Mouse (Mus musculus): ENCODE data around the gene Eif4b.

Eif4b gene

DNA sequence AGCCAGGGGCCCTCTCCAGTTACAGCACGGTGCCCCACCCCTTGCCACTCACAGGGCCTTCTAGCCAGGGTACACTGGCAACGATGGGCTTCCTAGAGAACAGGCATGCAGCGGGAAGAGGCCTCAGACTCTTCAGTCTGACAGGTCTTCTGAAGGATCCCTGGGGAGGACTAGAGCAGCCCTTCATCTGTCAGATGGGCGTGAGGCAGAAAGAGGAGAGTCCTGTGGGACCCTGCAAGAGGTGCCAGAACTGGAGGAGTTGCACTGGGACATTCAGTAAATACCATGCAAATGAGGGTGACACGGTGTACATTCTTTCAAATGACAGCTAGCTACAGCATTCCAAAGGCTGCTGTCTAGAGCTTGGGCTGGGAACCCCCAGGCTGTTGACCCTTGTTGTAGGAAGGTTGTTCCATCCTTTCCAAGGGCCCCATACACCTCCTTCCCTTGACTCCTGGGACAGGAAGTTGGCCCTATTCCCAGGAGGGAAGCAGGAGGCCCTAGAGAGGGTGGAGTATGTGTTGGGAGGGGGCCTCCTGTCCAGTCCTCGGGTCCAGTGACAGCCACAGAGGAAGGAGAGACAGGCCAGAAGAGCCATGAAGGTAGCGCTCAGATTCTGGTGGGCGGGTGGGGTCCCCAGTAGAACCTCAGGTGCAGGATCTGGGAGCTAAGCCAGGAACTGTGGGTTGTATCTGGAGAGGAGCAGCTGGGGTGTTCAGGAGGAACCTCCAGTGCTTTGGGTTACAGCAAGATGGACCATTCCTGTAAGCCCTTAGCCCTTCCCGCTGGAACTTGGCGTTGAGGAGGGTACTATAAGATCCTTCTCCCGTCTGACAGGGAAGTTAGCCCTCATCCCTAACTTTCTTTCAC, 28.3 kb downstream of the Eif4b start:
- no peak for DNase-seq (ENCODE audit: low spot score in 2 of 2)

DNA sequence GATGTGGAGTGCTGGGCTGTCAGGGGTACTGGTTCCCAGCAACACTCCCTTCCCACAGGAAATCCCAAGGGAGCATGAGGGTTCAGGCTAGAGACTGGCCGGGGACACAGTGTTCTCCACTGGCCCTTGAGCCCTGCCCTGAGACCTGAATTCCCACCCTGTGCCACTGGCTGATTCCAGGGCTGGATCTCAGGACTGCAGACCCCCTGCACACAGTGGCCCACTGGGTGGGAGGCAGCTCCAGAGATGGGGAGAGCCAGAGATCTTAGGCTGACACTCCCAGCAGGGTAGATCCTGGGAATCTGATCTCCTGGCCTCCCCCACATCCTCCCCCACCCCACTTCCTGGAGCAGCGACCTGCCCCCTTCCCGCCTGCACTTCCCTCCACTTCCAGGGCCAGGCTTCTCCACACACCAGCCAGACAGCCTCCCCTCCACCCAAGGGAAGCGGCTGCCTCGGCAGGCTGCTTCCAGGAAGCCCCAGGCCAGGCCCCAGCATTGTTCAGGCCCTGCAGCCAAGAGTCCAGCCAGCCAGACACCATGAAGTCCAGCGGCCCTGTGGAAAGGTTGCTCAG, 29.1 kb downstream of the Eif4b start:
- no peak for DNase-seq (ENCODE audit: low spot score in 2 of 2)

DNA sequence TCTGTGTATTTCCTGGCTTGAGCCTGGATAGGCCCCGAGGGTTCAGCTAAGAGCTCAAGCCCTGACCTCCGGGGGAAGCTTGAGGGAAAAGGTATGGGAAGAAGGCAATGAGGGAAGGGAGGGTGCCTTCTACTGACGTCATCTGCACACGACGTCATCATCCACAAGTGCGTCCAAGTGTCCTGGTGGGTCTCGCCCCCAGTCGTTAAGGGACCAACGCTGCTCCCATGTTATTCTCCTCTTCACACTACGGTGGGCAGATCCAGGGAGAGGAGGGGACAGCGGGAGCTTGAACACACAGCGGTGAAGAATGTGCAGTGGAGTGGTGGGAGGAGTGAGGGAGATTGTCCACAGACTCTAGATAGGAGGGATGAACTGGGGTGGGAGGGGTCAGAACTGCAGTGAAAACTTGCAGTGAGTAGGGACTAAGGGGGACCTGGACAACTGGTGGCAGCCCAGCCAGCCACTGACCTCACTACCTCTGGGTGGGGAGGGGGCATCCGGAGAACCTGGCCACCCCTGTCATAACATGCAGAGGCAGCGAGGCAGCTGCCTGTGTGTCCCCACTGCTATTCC, 29.9 kb downstream of the Eif4b start:
- DNase-seq (ENCODE audit: low spot score in 2 of 2): no peak

DNA sequence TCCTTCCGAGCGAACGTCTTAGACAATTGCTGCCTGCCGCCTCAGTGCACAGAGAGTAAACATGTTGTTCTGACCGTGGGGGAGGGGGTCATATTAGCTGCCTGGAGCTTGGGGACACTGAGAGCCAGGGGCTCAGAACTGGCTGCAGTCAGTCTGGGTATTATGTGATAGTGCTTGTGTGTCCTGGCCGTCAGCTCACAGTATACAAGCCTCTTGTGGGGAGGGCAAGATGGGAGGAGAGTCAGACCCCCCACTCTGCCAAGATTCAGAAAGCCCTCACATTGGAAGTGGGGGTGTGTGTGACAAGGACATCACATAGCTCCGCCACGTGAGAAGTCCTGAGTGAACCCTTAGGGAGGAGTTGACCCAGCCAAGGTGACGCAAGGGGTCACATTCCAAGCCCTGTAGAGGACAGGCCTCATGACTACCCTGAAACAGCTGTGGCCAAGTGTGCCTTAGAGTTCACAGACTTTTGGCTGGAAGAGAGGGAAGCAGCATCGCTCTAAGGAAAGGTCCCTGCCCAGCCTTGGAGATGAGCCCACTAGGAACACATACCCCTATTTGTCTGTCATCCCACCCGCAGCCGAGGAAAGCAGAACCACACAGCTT, 30.5 kb downstream of the Eif4b start:
- DNase-seq (ENCODE audit: low spot score in 2 of 2): no peak

DNA sequence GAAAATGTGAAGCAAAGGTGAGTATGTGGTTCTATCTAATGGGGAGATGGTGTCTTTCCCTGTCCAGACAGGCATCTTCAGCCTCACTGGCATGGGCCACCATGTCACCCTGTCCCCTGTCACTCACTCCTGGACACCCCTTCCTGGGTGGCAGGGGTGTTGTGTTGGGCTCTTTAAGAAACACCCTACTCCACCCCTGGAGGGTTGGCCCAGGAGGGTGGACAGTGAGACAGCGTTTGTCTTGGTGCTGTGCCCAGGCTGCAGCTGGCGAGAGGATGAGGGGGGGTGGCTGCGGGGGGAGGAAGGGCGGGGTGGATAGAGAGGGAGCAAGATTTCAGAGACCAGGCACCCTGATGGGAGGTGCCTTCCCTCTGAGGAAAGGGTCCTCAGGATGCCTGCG, 31.8 kb downstream of the Eif4b start:
- no peak for DNase-seq (ENCODE audit: low spot score in 2 of 2)

DNA sequence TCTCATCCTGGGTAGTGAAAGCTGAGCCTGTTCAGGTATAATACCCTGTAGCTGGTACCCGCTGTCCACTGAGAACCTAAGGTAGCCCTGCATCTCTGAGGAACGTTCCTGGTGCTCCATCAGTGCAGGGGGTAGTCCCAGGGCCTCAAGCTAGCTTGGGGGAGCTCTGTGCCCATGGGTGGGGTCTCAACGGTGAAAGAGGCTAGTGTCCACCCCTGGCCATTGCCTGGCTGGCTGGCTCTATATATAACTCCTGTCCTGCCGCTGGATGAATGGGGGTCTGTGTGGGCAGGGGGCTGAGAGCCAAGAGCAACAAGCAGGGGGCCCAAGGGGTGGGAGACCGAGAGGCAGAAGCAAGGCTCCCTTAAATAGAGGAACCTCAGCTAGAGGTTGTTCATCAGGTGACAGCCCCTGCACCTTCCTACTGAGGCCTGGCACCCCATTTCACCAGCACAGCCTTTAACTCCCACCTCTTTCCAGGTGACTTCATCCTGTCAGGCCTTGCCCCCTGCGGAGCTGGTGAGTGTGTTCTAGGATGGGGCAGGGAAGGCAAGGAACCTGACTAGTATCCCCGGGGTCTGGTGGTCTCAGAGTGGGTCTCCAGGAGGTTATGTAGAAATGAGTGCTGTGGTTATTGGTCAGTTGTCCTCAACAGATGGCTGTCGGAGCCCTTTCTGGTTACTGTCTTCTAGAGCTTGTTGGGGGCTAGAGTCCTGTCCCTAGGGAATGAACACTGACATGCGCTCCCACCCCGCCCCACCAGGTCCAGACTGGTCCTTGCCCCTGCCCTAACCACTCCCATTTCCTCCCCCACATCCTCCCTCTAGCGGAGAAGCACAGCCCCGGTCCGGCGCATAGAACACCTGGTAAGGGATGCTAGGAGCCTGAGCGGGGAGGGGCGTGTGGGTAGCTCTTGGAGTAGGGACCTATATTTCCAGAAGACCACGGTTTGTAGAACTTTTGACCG, 32.5 kb downstream of the Eif4b start:
- DNase-seq (ENCODE audit: low spot score in 2 of 2): peak; percentile 36 to 45

DNA sequence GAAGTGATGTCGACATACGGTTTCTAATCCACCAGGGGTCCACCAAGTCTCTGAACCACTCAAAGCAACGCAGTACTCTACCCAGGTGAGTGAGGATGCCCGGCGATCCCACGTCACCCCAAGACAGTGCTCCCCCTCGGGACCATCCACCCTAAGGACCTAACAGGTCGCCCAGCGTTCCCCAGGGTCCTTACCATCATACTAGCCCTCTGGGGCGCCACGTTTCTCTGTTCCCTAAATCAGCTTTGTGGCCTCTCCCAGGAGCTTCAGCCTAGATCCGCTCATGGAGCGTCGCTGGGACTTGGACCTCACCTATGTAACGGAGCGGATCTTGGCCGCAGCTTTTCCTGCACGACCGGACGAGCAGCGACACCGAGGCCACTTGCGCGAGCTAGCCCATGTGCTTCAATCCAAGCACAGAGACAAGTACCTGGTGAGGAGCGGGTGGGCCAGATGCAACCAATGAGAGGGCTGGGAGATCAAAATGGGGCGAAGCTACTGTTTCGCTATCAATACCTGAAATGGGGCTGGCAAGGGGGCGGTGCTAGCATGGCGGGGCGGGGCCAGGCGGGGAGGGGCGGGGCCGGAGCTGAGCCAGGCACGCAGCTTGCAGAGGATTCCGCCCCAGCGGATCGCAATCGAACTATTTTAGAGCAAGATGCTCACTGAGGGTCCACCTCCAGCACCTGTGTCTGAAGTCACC, 33.3 kb downstream of the Eif4b start:
- DNase-seq (ENCODE audit: low spot score in 2 of 2): no peak

DNA sequence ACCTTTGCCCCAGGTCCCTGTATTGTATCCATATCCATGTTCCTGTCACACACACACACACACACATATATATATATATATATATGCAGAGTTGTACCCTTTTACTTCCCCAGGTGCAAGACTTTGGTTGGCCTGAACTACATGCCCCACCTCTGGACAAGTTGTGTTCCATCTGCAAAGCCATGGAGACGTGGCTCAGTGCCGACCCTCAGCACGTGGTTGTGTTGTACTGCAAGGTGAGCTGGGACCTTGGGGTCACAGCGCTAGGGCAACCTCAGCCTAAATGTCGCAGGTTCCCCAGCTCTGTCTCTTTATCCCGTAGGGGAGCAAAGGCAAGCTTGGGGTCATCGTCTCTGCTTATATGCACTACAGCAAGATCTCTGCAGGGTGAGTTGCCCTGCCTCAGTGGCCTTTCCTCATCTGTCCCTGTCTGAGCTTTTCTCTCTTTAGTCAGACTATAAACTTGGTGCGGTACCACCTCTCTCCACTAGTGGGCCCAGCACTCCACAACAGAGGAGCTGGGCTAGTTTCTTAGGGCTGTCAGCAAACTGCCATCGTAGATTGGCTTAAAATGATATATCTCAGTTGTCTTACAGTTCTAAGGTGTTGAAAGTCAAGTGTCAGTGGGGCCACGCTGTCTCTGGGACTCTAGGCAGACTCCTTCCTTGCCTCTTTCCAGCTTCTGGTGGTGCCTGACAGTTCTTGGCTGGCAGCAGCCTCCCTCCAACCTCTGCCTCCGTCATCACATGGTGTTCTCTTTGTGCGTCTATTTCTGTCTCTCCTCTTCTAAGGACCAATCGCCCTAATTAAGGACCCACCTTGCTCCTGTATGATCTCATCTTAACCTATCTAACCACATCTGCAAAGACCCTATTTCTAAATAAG, 34.4 kb downstream of the Eif4b start:
- DNase-seq (ENCODE audit: low spot score in 2 of 2): peak; percentile 46 to 72

DNA sequence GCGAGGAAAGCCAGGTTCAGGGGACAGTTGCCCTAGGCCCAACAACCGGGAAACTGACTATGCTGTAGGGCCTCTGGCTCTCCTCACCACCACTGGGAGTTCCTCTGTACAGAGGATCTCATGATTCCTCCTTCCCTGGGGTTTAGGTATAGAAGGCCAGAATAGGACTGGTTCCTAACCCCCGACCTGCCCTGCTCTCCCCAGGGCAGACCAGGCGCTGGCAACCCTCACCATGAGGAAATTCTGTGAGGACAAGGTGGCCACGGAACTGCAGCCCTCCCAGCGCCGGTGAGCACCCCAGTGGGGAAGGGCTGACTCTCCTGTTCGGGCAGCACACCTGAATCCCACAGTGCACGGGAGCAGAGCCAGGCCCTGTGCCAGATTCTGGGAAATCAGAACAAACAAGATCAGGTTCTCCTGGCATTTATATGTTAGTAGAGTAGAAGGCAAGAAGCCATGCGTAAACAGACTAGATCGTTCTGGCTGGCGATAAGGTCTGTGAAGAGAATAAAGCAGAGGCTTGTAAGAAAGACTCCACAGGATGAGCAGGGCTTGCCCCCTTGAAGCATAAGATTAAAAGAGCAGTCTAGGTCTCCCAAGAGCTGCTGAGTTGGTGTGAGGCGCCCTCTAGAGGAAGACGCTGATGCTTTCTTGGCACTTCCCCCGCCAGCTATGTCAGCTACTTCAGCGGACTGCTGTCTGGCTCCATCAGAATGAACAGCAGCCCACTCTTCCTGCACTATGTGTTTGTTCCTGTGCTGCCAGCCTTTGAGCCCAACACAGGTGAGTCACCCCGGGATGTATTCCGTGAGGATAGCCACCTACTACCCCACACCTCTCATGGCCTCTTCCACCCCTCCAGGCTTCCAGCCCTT, 35.3 kb downstream of the Eif4b start:
- DNase-seq (ENCODE audit: low spot score in 2 of 2): peak; percentile 61 to 80

DNA sequence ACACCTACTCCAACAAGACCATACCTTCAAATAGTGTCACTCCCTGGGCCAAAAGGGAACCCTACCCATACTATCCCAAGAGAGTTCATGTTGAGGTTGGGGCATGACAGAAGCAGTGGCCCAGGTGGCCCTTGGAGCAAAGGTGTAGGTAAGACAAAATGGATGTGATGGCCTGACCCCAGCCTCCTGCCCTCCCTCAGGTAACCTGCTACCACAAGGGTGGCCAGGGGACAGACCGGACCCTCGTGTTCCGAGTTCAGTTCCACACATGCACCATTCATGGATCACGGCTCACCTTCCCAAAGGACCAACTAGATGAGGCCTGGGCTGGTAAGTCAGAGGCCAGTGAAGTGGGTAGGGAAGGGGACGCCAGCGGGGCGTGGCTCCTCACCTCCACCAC, 36.7 kb downstream of the Eif4b start:
- DNase-seq (ENCODE audit: low spot score in 2 of 2): no peak

DNA sequence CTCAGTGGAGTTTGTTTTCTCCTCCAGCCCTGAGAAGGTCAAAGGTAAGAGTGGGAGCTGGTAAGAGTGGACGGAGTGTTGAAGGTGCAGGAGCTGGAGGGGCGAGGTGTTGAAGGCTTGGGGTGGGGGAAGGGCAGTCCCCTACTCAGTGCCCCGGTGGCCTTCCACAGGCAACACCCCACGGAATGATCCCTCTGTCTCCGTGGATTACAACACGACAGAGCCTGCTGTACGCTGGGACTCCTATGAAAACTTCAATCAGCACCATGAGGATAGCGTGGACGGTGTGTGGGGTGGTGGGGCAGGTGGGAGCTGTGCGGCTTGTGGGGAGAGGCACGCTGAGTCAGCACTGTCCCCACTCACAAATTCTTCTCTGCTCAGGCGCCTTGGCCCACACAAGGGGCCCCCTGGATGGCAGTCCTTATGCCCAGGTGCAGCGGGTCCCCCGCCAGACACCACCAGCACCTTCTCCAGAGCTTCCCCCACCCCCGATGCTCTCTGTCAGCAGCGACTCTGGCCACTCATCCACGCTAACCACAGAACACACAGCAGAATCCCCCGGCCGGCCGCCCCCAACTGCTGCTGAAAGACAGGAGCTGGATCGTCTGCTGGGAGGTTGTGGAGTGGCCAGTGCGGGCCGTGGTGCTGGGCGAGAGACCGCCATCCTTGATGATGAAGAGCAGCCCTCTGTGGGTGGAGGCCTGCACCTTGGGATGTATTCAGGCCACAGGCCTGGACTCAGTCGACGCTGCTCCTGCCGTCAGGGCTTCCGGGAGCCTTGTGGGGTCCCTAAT, 37.3 kb downstream of the Eif4b start:
- no peak for DNase-seq (ENCODE audit: low spot score in 2 of 2)

DNA sequence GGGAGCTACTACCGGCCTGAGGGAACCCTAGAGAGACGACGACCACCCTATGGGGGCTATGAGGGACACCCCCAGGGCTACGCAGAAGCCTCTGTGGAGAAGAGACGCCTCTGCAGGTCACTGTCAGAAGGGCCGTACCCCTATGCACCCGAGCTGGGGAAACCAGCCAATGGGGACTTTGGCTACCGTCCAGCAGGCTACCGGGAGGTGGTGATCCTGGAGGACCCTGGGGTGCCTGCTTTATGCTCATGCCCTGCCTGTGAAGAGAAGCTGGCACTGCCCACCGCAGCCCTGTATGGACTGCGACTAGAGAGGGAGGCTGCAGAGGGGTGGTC, 37.9 kb downstream of the Eif4b start:
- DNase-seq (ENCODE audit: low spot score in 2 of 2): no peak

DNA sequence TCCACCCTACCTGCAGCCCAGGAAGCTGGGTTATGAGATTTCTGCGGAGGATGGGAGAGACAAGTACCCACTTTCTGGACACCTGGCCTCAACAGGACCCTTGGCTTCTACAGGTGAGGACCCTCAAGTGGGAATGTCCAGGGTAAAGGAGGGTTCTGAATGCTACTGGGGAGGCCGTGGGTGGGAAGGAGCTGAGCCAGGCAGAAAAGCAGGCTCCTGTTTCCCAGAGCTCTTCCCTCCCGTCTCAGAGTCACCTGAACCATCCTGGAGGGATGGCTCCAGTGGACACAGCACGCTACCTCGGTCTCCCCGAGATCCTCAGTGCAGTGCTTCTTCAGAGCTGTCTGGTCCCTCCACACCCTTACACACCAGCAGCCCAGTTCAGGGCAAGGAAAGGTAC, 38.6 kb downstream of the Eif4b start:
- no peak for DNase-seq (ENCODE audit: low spot score in 2 of 2)

DNA sequence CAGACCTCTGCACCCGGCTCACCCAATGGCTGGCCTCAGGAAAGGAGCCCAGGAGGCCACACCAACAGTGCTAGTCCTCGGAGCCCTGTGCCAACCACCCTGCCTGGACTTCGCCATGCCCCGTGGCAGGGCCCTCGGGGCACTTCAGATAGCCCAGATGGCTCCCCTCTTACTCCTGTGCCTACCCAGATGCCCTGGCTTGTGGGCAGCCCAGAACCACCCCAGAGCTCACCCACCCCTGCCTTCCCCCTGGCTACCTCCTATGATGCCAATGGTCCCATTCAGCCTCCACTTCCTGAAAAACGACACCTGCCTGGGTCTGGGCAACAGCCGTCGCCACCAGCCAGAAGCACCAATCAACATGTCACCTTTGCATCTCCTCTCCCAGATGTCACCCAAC, 39.3 kb downstream of the Eif4b start:
- no peak for DNase-seq (ENCODE audit: low spot score in 2 of 2)

DNA sequence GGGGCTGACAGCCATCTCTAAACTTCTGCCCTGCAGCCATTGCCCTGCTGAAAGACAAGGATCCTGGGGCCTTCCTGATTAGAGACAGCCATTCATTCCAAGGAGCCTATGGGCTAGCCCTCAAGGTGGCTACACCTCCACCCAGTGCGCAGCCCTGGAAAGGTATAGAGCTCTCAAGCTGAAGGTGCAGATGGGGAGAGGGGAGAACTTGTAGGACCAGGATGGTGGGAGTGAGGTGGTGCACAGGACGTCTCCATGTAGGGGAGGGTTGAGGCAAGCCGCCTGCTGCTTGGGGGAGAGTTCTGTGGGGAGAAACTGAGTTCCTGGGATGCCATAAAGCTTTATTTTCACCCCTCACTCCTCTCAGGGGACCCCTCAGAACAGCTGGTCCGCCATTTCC, 40.1 kb downstream of the Eif4b start:
- no peak for DNase-seq (ENCODE audit: low spot score in 2 of 2)

DNA sequence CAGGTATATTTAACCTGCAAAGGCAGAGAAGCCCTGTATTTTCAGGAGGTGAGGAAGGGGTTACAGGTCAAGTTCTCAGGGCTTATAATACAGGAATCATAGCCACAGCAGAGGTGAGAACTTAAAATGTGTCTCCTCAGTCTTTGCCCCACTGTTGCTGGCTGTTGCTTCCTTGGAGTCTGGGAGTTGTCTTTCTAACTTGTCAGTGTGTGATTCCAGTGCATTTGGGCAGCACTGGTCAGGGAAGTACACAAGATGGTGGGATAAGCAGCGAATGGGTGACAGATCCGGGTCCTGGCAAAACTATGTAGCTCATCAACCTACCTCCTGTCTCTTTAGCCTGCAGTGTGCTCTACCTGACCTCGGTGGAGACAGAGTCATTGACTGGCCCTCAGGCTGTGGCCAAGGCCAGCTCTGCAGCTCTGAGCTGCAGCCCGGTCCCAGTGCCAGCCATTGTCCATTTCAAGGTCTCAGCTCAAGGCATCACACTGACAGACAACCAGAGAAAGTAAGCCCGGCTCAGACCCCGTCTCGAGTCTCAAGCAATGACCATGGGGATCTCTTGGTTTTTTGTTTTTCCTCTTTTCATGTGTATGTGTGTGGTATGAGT, 41.2 kb downstream of the Eif4b start:
- DNase-seq (ENCODE audit: low spot score in 2 of 2): no peak

DNA sequence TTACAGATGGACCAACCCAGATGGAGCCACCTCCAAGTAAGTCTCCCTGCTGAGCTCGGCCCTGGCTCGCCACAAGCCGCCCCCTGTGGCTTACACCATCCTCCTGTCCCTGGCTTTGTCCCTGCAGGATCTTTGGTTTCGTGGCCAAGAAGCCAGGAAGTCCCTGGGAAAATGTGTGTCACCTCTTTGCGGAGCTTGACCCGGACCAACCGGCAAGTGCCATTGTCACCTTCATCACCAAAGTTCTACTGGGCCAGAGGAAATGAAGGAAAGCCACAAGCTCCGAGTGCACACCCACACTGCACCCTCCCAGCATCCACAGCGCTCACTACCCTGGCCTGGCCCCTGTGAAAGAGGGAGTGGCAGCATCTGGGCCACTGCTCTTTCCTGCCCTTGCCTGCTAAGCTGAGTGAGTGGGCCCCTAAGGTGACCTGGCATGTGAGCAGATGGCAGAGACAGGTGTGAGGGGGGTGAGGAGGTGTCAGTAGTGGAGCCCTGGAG, 42.2 kb downstream of the Eif4b start:
- no peak for DNase-seq (ENCODE audit: low spot score in 2 of 2)

Measured in thymus, postnatal 10 days (tissue).